Mouse (Mus musculus): ENCODE measurements at regions not wholly inside any gene's neighbourhood (a gene's known extent, or its start where the extent isn't known, plus 50 kb on each side); places are given as distances from the start of the nearest gene placed in this dataset.

DNA sequence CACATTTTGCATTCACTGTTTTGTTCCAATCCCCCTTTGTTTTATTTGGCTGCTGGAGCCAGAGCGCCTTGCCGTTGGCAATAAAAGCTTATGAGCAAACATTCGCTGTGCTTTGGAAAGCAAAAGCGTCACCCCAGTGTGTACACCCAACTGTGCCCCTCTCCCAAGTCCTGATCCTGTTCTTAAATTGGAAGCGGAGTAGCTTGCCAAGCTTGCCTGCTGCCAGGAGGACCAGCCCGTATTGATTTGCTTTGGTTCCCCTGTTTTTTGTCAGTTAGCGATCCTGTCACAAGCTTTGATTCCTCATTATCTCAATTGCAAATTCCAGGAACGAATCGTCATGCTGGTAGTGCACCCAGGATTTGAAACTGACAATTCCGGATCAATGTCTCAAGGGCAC, 917.5 kb downstream of the Olfm4 start:
- peak in 1 of 2 experiments; percentile 5 for DNase-seq
- intact Hi-C loops (cut with DNase I), result no loop called here

DNA sequence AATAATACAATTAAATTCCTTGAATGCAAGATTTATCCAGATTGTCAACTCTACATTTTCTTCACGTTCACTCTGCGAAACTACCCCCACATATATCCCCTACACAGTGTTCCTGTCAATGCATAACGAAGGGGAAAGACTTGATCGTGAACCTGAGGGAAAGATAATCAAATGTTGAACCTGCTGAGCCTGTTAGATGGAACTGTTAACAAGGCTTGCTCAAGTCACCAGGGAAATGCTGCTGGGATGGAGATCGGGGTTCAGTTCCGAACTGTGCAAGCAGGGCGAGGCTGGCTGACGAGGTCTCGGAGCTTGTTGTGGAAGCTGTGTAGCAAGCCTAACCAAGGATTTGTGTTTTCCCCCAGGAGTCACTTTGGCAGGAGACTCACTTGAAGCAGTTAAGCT, 917.9 kb downstream of the Olfm4 start:
- no peak for DNase-seq
- intact Hi-C loops (cut with DNase I), result no loop called here

DNA sequence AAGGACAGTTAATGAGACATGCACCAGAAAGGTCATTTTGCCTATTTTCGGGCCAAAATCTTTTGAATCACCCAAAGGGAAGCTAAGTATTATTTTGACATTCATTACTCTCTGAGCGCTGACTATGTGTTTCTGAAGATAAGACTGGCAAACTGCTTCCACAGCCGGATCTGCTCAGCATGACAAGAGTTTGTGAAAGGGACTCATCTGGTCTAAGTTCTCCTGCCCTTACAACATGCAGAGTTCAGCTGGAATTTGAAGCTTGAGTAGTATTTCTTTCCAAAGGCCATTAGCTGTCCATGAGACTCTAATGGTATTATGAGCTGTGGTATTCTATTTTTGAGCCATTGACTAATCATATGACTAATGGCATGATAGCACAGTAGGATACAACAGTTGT, 932.1 kb downstream of the Olfm4 start:
- intact Hi-C loops (cut with DNase I), result no loop called here
- DNase-seq, result no peak

DNA sequence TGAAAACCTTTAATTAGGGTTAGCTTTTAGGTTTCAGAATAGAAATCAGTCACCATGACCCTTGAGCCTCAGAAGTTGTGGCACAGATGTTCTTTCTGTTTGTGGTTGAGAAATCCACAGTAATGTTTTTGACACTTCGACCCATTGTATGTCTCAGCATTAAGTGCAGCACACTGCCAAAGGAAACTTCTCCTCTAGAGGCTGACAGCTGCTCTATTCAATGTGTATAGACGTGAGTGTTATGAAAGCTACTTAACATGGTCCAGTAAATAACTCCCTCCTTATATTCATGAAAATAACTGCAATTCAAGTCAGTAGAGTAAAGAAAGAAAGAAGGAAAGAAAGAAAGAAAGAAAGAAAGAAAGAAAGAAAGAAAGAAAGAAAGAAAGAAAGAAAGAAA, 939.9 kb downstream of the Olfm4 start:
- intact Hi-C loops (cut with DNase I), result no loop called here
- DNase-seq, result no peak

DNA sequence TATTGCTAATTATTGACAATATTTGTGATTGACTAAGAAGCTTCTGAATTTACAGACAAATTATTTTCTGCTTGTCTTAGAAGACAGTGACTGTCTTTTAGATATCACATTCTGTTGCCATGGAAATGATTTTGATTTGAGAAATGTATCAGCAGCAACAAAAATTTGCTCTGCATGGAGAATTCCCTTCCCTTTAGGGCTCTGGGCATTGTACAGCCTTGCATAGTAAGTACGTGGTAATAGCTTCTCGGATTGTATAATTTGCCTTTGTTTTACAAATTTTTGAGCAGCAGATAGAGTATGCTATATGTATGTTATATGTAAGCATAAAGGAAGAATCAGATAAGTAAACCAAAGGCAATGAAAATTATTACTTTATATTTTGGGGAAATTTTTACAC, 976.1 kb downstream of the Olfm4 start:
- DNase-seq, result no peak
- intact Hi-C loops (cut with DNase I), result no loop called here

GRCm38 (mm10) chr14:80975795-80976194, 991.9 kb downstream of the Olfm4 start:
- intact Hi-C loops (cut with DNase I), result no loop called here
- no peak for DNase-seq

DNA sequence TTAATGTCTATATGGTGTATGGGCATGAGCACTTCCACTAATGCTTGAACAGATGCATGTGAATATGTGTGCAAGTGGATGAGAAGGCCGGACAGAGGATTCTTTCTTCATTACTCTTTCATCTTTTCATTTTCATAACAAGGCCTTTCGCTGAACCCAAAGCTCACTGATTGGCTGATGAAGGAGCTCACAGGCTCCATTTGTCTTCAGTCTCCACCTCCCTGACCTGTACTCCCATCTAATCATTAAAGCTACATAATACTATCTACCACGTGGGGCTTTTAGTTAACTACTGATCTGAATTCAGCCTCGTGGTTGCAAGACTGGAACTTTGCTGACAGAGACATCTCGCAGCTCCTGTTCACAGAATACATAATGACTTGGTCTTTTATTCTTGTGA, 992.8 kb downstream of the Olfm4 start:
- intact Hi-C loops (cut with DNase I), result no loop called here
- DNase-seq, result no peak

- intact Hi-C loops (cut with DNase I), result no loop called here
- DNase-seq, result no peak
Observed at GRCm38 (mm10) chr14:80979475-80979874, 995.6 kb downstream of the Olfm4 start.

DNA sequence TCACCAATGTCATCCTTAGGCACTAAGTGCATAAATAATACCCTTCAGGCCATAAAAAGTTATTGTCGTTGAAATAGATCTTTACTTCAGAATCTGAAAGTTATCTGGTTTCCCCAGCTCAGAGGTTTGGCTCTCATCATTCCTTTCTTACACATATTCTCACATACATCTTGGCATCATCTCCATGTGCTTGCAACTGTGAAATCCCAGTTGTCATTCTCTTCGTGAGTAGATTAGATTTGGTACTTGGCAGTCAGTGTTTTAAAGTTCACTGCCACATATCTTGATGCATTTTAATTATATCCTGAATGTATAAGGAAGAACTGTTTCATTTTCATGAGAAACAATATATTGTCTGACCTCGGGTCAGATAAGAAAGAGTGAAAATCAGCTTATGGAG, 1006.3 kb downstream of the Olfm4 start:
- intact Hi-C loops (cut with DNase I), result no loop called here
- DNase-seq, result no peak

GRCm38 (mm10) chr14:80990679-80991286, 1006.9 kb downstream of the Olfm4 start:
- intact Hi-C loops (cut with DNase I), result no loop called here
- no peak for DNase-seq

DNA sequence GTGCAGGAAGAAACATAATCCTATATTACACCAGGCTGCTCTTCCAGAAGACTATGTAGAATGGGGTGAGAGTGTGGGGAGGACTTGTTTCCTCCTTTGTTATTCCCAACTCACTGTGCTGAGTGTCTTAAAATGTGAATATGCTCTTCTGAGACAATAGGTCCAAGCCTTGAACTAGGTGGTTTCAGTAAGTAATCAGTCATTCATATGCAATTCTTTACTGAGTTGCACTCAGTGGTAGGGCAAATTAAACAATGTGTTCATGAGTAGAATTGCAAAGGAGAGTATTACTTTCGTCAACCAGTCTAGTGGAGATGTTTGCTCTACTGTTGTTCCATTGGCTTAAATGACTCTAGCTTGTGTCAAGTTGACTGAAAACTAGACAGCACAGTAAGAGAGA, 1015.1 kb downstream of the Olfm4 start:
- intact Hi-C loops (cut with DNase I), result no loop called here

GRCm38 (mm10) chr14:81013208-81013607, 1029.3 kb downstream of the Olfm4 start:
- intact Hi-C loops (cut with DNase I), result no loop called here
- no peak for DNase-seq

More for the DNA sequence above, 1015.1 kb downstream of the Olfm4 start:
- no peak for DNase-seq

DNA sequence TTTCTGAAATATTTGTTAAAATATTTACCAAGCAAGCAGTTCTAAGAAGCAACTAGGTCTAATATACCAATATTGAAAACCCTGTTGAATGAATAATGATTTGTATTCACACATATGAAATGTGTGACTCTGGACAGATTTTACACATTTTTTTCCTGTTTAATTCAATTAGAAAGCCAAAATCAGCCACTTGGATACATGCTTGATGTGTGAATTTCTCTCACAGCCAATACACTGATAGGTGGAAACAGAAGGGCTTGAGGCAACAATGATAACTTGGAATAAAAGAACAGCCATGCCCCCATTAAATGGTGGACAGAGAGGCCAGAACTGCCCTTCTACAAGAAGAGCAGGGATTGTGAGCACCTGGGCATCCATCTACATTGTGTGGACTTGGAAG, 1047.6 kb downstream of the Olfm4 start:
- DNase-seq, result no peak
- intact Hi-C loops (cut with DNase I), result no loop called here

GRCm38 (mm10) chr14:81037635-81038034, 1053.8 kb downstream of the Olfm4 start:
- DNase-seq, result no peak
- intact Hi-C loops (cut with DNase I), result no loop called here

GRCm38 (mm10) chr14:81038045-81038444, 1054.2 kb downstream of the Olfm4 start:
- intact Hi-C loops (cut with DNase I), result no loop called here
- no peak for DNase-seq

Data from heart, postnatal 36 days (tissue).